Mouse (Mus musculus) liver, adult 2 months (tissue): ENCODE results near the gene Cdyl2. TPM values are rescaled to one million over a fixed set of nuclear protein-coding genes. Genes with fewer than 3 reads are reported as not detected.
A peak's percentile ranks its signal among the peaks of the same experiment; 100 is the strongest.

Experiments used
- DNase-seq: peaks from one replicate; pipeline ENCODE4 v3.0.0-alpha.2; 2011; ENCODE audit warnings: low read depth, low spot score; ENCODE audit errors: extremely low read depth
- H3K27ac ChIP-seq: fragments of 200-500 bp; replicated peaks from 2 replicates; pipeline ENCODE4 v1.5.1; 2012; ENCODE audit warnings: low read depth, mild to moderate bottlenecking, control low read depth, inconsistent platforms, low read length; ENCODE audit not compliant: insufficient read depth
- H3K27me3 ChIP-seq: fragments of 200-500 bp; 2 replicates; pipeline ENCODE4 v1.6.1; 2012; ENCODE audit warnings: mild to moderate bottlenecking, moderate library complexity, low read length, inconsistent platforms; ENCODE audit not compliant: control insufficient read depth, insufficient read depth
- H3K36me3 ChIP-seq: fragments of 200-500 bp; 2 replicates; pipeline ENCODE4 v1.6.1; 2012; ENCODE audit warnings: low read length, inconsistent platforms; ENCODE audit not compliant: control insufficient read depth, insufficient read depth
- H3K4me1 ChIP-seq: fragments of 200-500 bp; 2 replicates; pipeline ENCODE4 v1.6.1; 2011; ENCODE audit warnings: low read length; ENCODE audit not compliant: control insufficient read depth, insufficient read depth
- H3K4me3 ChIP-seq: fragments of 200-500 bp; 2 replicates; pipeline ENCODE4 v1.5.1; 2011; ENCODE audit warnings: low read depth, mild to moderate bottlenecking, control low read depth, low read length, moderate library complexity; ENCODE audit not compliant: insufficient read depth
- H3K79me2 ChIP-seq: fragments of 200-500 bp; 2 replicates; pipeline ENCODE4 v1.6.1; 2012; ENCODE audit warnings: inconsistent platforms, mild to moderate bottlenecking, low read length, moderate library complexity; ENCODE audit not compliant: control insufficient read depth, insufficient read depth
- H3K9ac ChIP-seq: fragments of 200-500 bp; 2 replicates; pipeline ENCODE4 v1.6.1; 2012; ENCODE audit warnings: low read depth, mild to moderate bottlenecking, control low read depth, inconsistent platforms, low read length
- CTCF ChIP-seq: fragments of 200-500 bp; IDR thresholded peaks from 2 replicates; pipeline ENCODE4 v1.5.1; 2011; ENCODE audit warnings: low read depth, low read length, control low read depth
- POLR2A ChIP-seq: fragments of 200-500 bp; IDR thresholded peaks from 2 replicates; pipeline ENCODE4 v1.6.1; 2011; ENCODE audit warnings: low read length, control low read depth; ENCODE audit not compliant: insufficient read depth; ENCODE audit errors: extremely low read depth
- WGBS: fragments of 180-500 bp; shearing (Covaris S2); methylation state at CpG from one replicate; pipeline ENCODE4 v1.1.7; 2018; 5-methylcytosine and 5-hydroxymethylcytosine counted together
- polyA plus RNA-seq: library from polyadenylated mRNA; depleted of rRNA; stranded (reverse); fragments of >200 nt; gene quantifications from 2 replicates; pipeline ENCODE4 v1.2.3, GENCODE M21; 2012
- total RNA-seq: library from RNA; depleted of rRNA; stranded (reverse); fragments of >200 nt; gene quantifications from 2 replicates; pipeline ENCODE4 v1.2.3, GENCODE M21; 2014

Cdyl2 gene
- total and polyA plus RNA-seq, 2 experiments = 0.81 to 1.1 TPM

DNA sequence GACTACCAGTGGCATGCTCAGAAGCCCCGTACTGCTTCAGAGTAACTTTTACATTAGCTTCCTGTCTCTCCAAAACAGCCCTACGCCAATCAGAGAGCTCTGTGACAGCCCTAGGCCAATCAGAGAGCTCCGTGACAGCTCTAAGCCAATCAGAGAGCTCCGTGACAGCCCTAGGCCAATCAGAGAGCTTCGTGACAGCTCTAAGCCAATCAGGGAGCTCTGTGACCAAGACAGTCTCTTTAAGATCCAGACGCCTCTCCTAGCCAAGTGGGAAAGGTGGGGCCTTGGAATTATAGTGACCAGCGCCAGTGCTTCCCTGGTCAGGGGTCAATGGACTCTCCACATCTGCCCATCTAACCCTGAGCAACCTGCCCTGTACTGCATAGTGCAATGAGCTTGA lies 62.2 kb downstream of the Cdyl2 start:
- no peak overlapping the region for H3K4me3 ChIP-seq
- H3K36me3 ChIP-seq = no peaks in the 10 kb centered on the region
- no peaks in the 10 kb centered on the region for H3K27me3 ChIP-seq
- no peaks in the 10 kb centered on the region for H3K79me2 ChIP-seq
- WGBS = 93% methylated on average over 7 of the region's 7 CpGs
- peaks cover 2% of the 10 kb centered on the region; the same call in 1 of the 2 replicates for H3K4me1 ChIP-seq
- TF ChIP-seq CTCF (no peak), POLR2A (no peak)
- H3K27ac ChIP-seq = no peak overlapping the region
- DNase-seq = no peak
- no peak overlapping the region for H3K9ac ChIP-seq

DNA sequence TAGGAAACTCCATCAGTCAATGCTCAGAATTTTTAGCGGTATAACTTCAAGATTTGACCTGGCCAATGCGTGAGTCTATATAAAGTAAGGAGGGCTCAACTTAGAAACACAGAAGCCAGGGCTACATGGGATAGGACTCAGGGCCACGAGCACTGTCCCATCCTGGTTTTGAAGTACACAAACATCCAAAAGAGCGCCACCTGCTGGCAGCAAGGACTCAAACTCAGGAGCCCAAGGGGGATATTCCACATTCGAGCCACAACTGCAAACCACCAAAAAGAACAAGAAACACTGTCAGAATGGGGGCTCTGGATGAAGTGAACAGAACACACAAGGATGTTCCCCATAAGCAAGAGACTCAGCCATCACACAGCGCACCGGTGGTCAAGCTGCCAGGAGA lies 63.8 kb downstream of the Cdyl2 start:
- Histone ChIP-seq H3K9ac (no peak overlapping the region), H3K4me1 (peaks cover 2% of the 10 kb centered on the region; the same call in 1 of the 2 replicates), H3K27me3 (no peaks in the 10 kb centered on the region), H3K36me3 (no peaks in the 10 kb centered on the region), H3K4me3 (no peak overlapping the region), H3K27ac (no peak overlapping the region), H3K79me2 (no peaks in the 10 kb centered on the region; the same call in 1 of the 2 replicates)
- no peak for DNase-seq
- 98% methylated on average over 7 of the region's 7 CpGs for WGBS
- TF ChIP-seq POLR2A = no peak
- no peak for TF ChIP-seq CTCF

DNA sequence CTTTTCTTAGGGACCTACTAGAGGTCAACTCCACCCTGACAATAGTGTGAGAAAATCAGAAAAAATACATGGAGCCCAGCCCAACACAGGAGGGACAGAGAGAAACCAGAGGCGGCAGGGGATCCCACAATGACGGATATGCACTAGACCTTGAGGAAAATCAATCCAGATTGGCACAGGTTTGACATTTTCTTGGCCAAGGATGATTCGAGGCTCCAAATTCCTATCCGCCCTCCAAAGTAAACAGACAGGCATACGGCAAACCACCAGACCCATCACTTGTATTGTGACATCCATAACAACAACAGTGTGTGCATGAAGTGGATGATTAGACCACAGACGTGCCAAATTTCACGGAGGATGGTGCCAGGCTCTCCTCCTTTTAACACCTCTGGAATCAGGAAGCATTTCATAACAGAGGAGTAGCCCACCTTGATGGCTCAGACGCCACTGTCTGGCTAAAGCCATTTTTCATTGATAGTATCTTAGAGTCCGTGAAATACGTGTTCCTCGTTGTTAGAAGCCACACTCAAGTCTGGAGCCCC lies 65.9 kb downstream of the Cdyl2 start:
- Histone ChIP-seq H3K79me2 (no peaks in the 10 kb centered on the region; the same call in 1 of the 2 replicates), H3K27me3 (no peaks in the 10 kb centered on the region), H3K9ac (no peak overlapping the region), H3K27ac (no peak overlapping the region), H3K36me3 (no peaks in the 10 kb centered on the region), H3K4me3 (no peak overlapping the region), H3K4me1 (peaks cover 2% of the 10 kb centered on the region; the same call in 1 of the 2 replicates)
- WGBS = 46% methylated on average over 11 of the region's 11 CpGs
- peak; percentile 91 for DNase-seq
- no peak for TF ChIP-seq POLR2A
- no peak for TF ChIP-seq CTCF

DNA sequence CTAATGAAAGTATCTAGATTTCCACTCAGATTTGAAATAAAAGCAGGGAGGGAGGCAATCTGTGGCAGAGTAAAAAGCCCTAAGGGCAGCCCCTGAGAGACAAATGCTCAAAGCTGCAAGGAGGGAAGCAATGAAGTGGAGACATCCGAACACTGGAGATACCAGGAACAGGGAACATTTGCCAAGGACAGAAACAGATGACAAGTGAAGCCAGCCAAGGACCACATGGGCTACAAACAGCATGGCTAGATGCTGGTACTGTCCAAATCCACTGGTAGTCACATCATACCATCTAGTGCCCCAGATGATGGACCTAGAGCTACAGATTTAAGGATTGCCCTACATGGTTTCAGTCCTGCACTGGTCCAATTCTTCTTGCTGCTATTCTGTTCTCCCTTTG lies 71.3 kb downstream of the Cdyl2 start:
- 90% methylated on average over 1 of the region's 1 CpGs for WGBS
- no peak for TF ChIP-seq CTCF
- TF ChIP-seq POLR2A = no peak
- DNase-seq = no peak
- H3K36me3 ChIP-seq = no peaks in the 10 kb centered on the region
- H3K9ac ChIP-seq = no peak overlapping the region
- H3K4me1 ChIP-seq = no peaks in the 10 kb centered on the region
- H3K27me3 ChIP-seq = no peaks in the 10 kb centered on the region
- H3K79me2 ChIP-seq = peaks cover 3% of the 10 kb centered on the region; the same call in 1 of the 2 replicates
- H3K4me3 ChIP-seq = no peak overlapping the region
- H3K27ac ChIP-seq = no peak overlapping the region

DNA sequence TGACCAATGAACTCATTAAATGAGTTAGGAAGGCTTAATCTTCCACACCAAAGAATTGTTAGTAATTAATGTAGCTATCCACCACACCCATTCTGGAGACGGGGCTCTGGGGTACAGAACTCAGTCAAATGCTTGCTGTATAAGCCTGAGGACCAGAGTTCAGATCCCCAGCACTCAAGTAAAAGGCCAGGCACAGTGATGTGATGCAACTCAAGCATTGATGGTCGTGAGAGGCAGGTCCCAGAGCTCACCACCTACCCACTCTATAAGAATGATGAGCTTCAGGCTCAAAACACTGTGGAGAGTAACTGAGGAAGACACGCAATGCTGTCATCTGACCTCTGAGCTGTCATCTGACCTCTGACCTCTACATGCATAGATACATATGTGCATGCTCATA lies 76.0 kb downstream of the Cdyl2 start:
- TF ChIP-seq CTCF = no peak
- no peak for TF ChIP-seq POLR2A
- Histone ChIP-seq H3K9ac (no peak overlapping the region), H3K79me2 (0 out of 2 replicates have a peak, but pooled peaks cover 3% of the 10 kb centered on the region), H3K4me3 (no peak overlapping the region), H3K27ac (no peak overlapping the region), H3K4me1 (no peaks in the 10 kb centered on the region), H3K36me3 (no peaks in the 10 kb centered on the region), H3K27me3 (no peaks in the 10 kb centered on the region)
- no peak for DNase-seq
- 92% methylated on average over 3 of the region's 3 CpGs for WGBS

DNA sequence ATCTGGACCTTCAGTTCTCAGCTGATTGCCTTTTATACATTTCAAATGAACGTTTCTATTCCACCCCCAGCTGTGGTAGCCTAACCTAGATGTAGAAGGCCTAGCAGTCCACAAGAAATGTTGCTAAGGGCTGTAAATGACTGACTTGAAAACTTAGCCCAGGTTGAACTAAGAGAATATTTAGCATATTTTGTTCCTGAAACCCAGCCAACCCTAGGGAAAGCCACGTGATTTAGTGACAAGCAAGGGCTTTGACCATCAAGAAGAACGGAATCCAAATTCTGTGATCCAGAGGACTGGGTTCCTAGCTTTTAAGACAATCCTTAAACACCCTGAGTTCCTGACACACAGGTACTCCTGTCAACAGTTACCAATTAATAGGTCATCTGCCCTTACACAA lies 77.9 kb downstream of the Cdyl2 start:
- no peak for TF ChIP-seq CTCF
- no peak for TF ChIP-seq POLR2A
- Histone ChIP-seq H3K79me2 (0 out of 2 replicates have a peak, but pooled peaks cover 3% of the 10 kb centered on the region), H3K27me3 (no peaks in the 10 kb centered on the region), H3K4me3 (no peak overlapping the region), H3K36me3 (no peaks in the 10 kb centered on the region), H3K27ac (no peak overlapping the region), H3K9ac (no peak overlapping the region), H3K4me1 (no peaks in the 10 kb centered on the region)
- 75% methylated on average over 3 of the region's 3 CpGs for WGBS
- DNase-seq = no peak
